Mouse (Mus musculus) small intestine, adult 2 months (tissue): ENCODE data around the gene Ptgdr2. TPM values are rescaled to one million over a fixed set of nuclear protein-coding genes. Genes with fewer than 3 reads are reported as not detected.

ENCODE experiments used
- H3K27ac ChIP-seq: fragments of 200-500 bp; 2 replicates; pipeline ENCODE4 v1.5.1; 2012; ENCODE audit warnings: low read depth, low read length, control low read depth, inconsistent platforms; ENCODE audit not compliant: insufficient read depth
- H3K27me3 ChIP-seq: fragments of 200-500 bp; 2 replicates; pipeline ENCODE4 v1.6.1; 2012; ENCODE audit warnings: mild to moderate bottlenecking, moderate library complexity, low read length, inconsistent platforms; ENCODE audit not compliant: control insufficient read depth, insufficient read depth
- H3K36me3 ChIP-seq: fragments of 200-500 bp; 2 replicates; pipeline ENCODE4 v1.6.1; 2012; ENCODE audit warnings: mild to moderate bottlenecking, low read length, control low read depth, inconsistent platforms; ENCODE audit not compliant: control insufficient read depth, insufficient read depth
- H3K4me1 ChIP-seq: fragments of 200-500 bp; 2 replicates; pipeline ENCODE4 v1.6.1; 2012; ENCODE audit warnings: low read length, inconsistent platforms, mixed read lengths; ENCODE audit not compliant: control insufficient read depth, insufficient read depth, insufficient read length
- H3K4me3 ChIP-seq: fragments of 200-500 bp; 2 replicates; pipeline ENCODE4 v1.5.1; 2012; ENCODE audit warnings: low read depth, mild to moderate bottlenecking, control low read depth, inconsistent platforms, low read length, moderate library complexity
- CTCF ChIP-seq: fragments of 200-500 bp; IDR thresholded peaks from 2 replicates; pipeline ENCODE4 v1.5.1; 2012; ENCODE audit warnings: low read depth, mild to moderate bottlenecking, control low read depth, inconsistent platforms, low read length, moderate library complexity, mixed read lengths; ENCODE audit not compliant: insufficient replicate concordance, insufficient read length; ENCODE audit errors: extremely low read depth
- POLR2A ChIP-seq: fragments of 200-500 bp; IDR thresholded peaks from 2 replicates; pipeline ENCODE4 v1.6.1; 2012; ENCODE audit warnings: low read depth, mild to moderate bottlenecking, control low read depth, inconsistent platforms, low read length, moderate library complexity
- WGBS: fragments of 180-500 bp; shearing (Covaris S2); methylation state at CpG from one replicate; pipeline ENCODE4 v1.1.7; 2018; 5-methylcytosine and 5-hydroxymethylcytosine counted together
- polyA plus RNA-seq: library from polyadenylated mRNA; depleted of rRNA; stranded (reverse); fragments of >200 nt; gene quantifications from 2 replicates; pipeline ENCODE4 v1.2.3, GENCODE M21; 2012

Gene Ptgdr2
- polyA plus RNA-seq, 1 experiment = 0.86 TPM

GRCm38 (mm10) chr19:10959978-10960346, 23.0 kb downstream of the Ptgdr2 start:
- Histone ChIP-seq H3K27ac (no peak overlapping the region), H3K27me3 (no peaks in the 10 kb centered on the region), H3K4me3 (no peak overlapping the region), H3K36me3 (peaks cover 17% of the 10 kb centered on the region; the same call in 1 of the 2 replicates), H3K4me1 (peaks cover 2% of the 10 kb centered on the region; the same call in 1 of the 2 replicates)
- TF ChIP-seq POLR2A = no peak
- TF ChIP-seq CTCF = no peak
- WGBS = 53% methylated on average over 12 of the region's 12 CpGs

GRCm38 (mm10) chr19:10965721-10966120, 28.8 kb downstream of the Ptgdr2 start:
- no peaks in the 10 kb centered on the region for H3K27me3 ChIP-seq
- H3K36me3 ChIP-seq = peaks cover 45% of the 10 kb centered on the region
- peaks cover 2% of the 10 kb centered on the region; the same call in 1 of the 2 replicates for H3K4me1 ChIP-seq
- 90% methylated on average over 7 of the region's 7 CpGs for WGBS
- no peak overlapping the region for H3K27ac ChIP-seq
- no peak for TF ChIP-seq POLR2A
- no peak for TF ChIP-seq CTCF
- no peak overlapping the region for H3K4me3 ChIP-seq

GRCm38 (mm10) chr19:10968578-10968977, 31.6 kb downstream of the Ptgdr2 start:
- TF ChIP-seq POLR2A (no peak), CTCF (no peak)
- 86% methylated on average over 7 of the region's 7 CpGs for WGBS
- peaks cover 40% of the 10 kb centered on the region for H3K36me3 ChIP-seq

GRCm38 (mm10) chr19:10970457-10970856, 33.5 kb downstream of the Ptgdr2 start:
- peaks cover 18% of the 10 kb centered on the region; the same call in 1 of the 2 replicates for H3K4me1 ChIP-seq
- H3K36me3 ChIP-seq = peaks cover 24% of the 10 kb centered on the region
- H3K27ac ChIP-seq = peak overlapping the region; percentile 84
- H3K4me3 ChIP-seq = no peak overlapping the region
- H3K27me3 ChIP-seq = no peaks in the 10 kb centered on the region
- TF ChIP-seq CTCF (no peak), POLR2A (no peak)
- 13% methylated on average over 3 of the region's 3 CpGs for whole genome bisulfite sequencing

More at GRCm38 (mm10) chr19:10968578-10968977, 31.6 kb downstream of the Ptgdr2 start:
- H3K4me3 ChIP-seq = no peak overlapping the region
- H3K4me1 ChIP-seq = peaks cover 12% of the 10 kb centered on the region; the same call in 1 of the 2 replicates
- H3K27ac ChIP-seq = no peak overlapping the region
- no peaks in the 10 kb centered on the region for H3K27me3 ChIP-seq

GRCm38 (mm10) chr19:10972660-10973059, 35.7 kb downstream of the Ptgdr2 start:
- Histone ChIP-seq H3K4me1 (peaks cover 21% of the 10 kb centered on the region; the same call in 1 of the 2 replicates), H3K27me3 (no peaks in the 10 kb centered on the region), H3K27ac (peak overlapping the region; percentile 95), H3K4me3 (peak overlapping the region; percentile 2; the same call in 1 of the 2 replicates), H3K36me3 (peaks cover 11% of the 10 kb centered on the region)
- WGBS = 51% methylated on average over 3 of the region's 3 CpGs
- no peak for TF ChIP-seq CTCF
- no peak for TF ChIP-seq POLR2A

GRCm38 (mm10) chr19:10973187-10973586, 36.2 kb downstream of the Ptgdr2 start:
- no peak for TF ChIP-seq POLR2A
- no peak for TF ChIP-seq CTCF
- H3K27ac ChIP-seq = peak overlapping the region; percentile 95
- 41% methylated on average over 2 of the region's 2 CpGs for WGBS
- H3K4me3 ChIP-seq = peak overlapping the region; percentile 3; the same call in 1 of the 2 replicates
- no peaks in the 10 kb centered on the region for H3K27me3 ChIP-seq
- peaks cover 8% of the 10 kb centered on the region for H3K36me3 ChIP-seq
- peaks cover 21% of the 10 kb centered on the region; the same call in 1 of the 2 replicates for H3K4me1 ChIP-seq

- 11% methylated on average over 4 of the region's 4 CpGs for WGBS
- H3K36me3 ChIP-seq = no peaks in the 10 kb centered on the region
- peak within 1 kb of the TSS; percentile 56 for H3K4me3 ChIP-seq
- TF ChIP-seq CTCF (no peak), POLR2A (peak; percentile 68; the same call in 1 of the 2 replicates)
- H3K27me3 ChIP-seq = no peaks in the 10 kb centered on the region
- peak within 1 kb of the TSS; percentile 95 for H3K27ac ChIP-seq
- peaks cover 24% of the 10 kb centered on the region; the same call in 1 of the 2 replicates for H3K4me1 ChIP-seq
Measured at GRCm38 (mm10) chr19:10974238-10974865, 37.4 kb downstream of the Ptgdr2 start, which contains the start of gene Ms4a10. Ms4a10 (minus strand) TSS chr19:10974670.
